Mouse (Mus musculus): Measurements from ENCODE around the gene Ifng.
"Not testable (repeated sequence)": the region's sequence is repeated elsewhere in the genome, so short reads cannot be mapped to it uniquely, and the experiment has no call there.

Gene Ifng

DNA sequence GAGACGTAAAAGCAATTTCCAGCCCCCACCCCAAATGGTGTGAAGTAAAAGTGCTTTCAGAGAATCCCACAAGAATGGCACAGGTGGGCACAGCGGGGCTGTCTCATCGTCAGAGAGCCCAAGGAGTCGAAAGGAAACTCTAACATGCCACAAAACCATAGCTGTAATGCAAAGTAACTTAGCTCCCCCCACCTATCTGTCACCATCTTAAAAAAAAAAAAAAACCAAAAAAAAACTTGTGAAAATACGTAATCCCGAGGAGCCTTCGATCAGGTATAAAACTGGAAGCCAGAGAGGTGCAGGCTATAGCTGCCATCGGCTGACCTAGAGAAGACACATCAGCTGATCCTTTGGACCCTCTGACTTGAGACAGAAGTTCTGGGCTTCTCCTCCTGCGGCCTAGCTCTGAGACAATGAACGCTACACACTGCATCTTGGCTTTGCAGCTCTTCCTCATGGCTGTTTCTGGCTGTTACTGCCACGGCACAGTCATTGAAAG is at the start of gene Ifng:
Gene Ifng, plus strand, starts transcription at position 305 of the 499 bp plus-strand sequence.
- in situ Hi-C loops (cut with MboI, MseI): no loop called here

GRCm38 (mm10) chr10:118399917-118400316 is 40.9 kb upstream of the Ifng start:
- in situ Hi-C loops (cut with MboI, MseI): no loop called here

GRCm38 (mm10) chr10:118406463-118407221 is 34.2 kb upstream of the Ifng start:
- in situ Hi-C loops (cut with MboI, MseI): no loop called here

DNA sequence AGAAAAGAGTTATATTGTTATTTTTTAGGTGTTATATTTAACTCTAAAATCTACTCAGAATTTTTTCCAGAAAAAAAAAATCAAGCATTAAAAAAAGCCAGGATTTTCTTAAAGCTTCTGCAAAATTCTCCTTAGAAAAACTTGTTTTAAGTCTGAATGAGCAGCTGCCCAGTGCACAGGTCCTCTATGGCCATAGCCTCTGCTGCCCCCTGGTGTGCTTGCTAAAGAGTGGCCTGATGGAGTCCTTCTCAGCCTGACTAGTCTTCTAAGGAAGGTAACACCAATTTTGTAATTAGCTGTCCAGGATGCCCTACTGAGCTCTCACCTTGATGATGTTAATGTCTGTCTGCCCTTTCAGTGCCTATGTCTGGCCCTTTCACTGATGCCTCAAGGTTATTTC is 29.5 kb upstream of the Ifng start:
- in situ Hi-C loops (cut with MboI, MseI): no loop called here

- in situ Hi-C loops (cut with MboI, MseI): no loop called here
Measured at GRCm38 (mm10) chr10:118412774-118413173, 28.1 kb upstream of the Ifng start.

- in situ Hi-C loops (cut with MboI, MseI): no loop called here
Measured at GRCm38 (mm10) chr10:118419000-118419425, 21.8 kb upstream of the Ifng start.

- in situ Hi-C loops (cut with MboI, MseI): no loop called here
Measured at GRCm38 (mm10) chr10:118420896-118421295, 19.9 kb upstream of the Ifng start.

- in situ Hi-C loops (cut with MboI, MseI): no loop called here
Measured at GRCm38 (mm10) chr10:118435501-118435900, 5.3 kb upstream of the Ifng start.

- in situ Hi-C loops (cut with MboI, MseI): no loop called here
Measured at GRCm38 (mm10) chr10:118441898-118442297, 1.1 kb downstream of the Ifng start.

DNA sequence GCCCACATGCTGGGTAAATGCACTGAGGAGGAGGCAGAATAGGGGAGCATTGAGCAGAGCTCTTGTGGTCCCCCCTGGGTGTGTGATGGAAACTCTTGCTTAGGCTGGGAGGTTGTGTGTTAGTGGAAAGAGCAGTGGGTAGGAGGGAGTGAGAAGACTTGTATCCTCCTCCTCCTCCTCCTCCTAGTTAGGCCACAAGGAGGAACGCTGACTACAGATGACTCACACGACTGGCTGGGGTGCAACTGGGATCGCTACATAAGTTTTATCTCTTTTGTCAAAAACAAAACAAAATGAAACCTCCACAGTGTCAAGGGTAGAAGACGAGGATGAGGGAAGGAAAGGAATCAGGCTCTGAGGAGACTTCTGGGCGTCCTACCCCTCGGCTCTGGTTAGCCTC is 2.2 kb downstream of the Ifng start:
- in situ Hi-C loops (cut with MboI, MseI): no loop called here

DNA sequence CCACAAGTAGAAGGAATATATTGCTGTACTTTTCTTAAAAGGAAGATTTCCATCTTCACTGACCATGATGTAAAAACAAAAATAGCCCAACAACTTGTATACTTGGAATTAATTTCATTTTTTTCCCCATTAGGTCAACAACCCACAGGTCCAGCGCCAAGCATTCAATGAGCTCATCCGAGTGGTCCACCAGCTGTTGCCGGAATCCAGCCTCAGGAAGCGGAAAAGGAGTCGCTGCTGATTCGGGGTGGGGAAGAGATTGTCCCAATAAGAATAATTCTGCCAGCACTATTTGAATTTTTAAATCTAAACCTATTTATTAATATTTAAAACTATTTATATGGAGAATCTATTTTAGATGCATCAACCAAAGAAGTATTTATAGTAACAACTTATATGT is 4.2 kb downstream of the Ifng start:
- in situ Hi-C loops (cut with MboI, MseI): no loop called here

DNA sequence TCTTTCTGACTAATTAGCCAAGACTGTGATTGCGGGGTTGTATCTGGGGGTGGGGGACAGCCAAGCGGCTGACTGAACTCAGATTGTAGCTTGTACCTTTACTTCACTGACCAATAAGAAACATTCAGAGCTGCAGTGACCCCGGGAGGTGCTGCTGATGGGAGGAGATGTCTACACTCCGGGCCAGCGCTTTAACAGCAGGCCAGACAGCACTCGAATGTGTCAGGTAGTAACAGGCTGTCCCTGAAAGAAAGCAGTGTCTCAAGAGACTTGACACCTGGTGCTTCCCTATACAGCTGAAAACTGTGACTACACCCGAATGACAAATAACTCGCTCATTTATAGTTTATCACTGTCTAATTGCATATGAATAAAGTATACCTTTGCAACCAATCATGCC is 4.7 kb downstream of the Ifng start:
- in situ Hi-C loops (cut with MboI, MseI): no loop called here

DNA sequence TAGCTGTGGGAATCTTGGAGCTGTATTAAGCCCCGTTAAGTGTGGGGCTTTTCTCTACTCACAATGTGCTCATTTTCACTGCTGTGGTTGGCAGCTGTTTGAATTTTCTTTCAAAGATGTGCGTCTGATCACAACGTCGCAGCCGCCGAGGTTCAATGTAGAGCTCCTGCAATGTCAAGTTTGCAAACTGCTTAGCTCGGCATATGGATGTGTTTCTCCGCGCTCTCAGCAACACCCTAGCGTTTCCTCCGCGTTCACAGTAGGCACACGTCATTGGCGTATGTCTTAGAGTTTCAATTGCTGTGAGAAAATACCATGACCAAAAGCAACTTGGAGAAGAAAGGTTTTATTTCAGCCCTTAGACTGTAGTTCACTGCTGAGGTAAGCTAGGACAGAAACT is 5.1 kb downstream of the Ifng start:
- in situ Hi-C loops (cut with MboI, MseI): no loop called here

- in situ Hi-C loops (cut with MboI, MseI): loop anchor here (5.0 kb wide), 1 partner anchor 56 kb away; no protein-coding TSS in a partner anchor
Measured at GRCm38 (mm10) chr10:118451747-118452146, 10.9 kb downstream of the Ifng start.

GRCm38 (mm10) chr10:118458729-118459128 is 17.9 kb downstream of the Ifng start:
- in situ Hi-C loops (cut with MboI, MseI): no loop called here

GRCm38 (mm10) chr10:118461126-118461767 is 20.4 kb downstream of the Ifng start:
- in situ Hi-C loops (cut with MboI, MseI): no loop called here

GRCm38 (mm10) chr10:118466481-118466880 is 25.6 kb downstream of the Ifng start:
- in situ Hi-C loops (cut with MboI, MseI): no loop called here

GRCm38 (mm10) chr10:118469047-118469446 is 28.2 kb downstream of the Ifng start:
- in situ Hi-C loops (cut with MboI, MseI): no loop called here

DNA sequence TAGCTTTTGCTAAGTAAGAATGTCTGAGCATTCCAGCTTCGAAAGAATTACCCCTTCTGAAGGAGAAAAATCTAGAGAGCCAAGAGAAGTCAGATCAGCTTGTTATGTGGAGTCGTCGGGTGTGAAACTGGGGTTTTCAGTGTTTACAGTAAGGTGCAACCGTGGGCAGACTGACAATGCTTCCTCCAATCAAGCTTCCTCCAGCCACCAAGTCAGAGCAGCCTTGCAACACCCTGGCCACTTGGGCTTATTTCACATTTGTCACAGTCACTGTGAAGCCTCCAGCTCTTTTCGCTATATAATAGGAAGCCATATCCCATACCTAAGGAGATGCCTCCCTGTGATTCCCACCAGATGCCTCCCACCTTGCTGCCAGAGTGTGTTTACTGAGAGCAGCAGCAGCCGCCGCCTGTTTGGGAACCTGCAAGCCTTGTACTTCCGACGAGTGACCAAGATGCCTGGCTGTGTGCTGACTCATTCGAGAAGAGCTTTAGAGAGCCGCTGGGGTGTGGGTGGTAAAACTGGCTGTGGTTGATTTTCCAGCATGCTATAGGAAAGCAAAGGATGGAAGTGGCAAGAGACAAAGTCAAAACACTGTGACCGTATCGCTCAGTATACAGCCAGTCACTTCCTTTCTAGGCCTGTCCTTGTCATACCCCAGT is 29.6 kb downstream of the Ifng start:
- in situ Hi-C loops (cut with MboI, MseI): no loop called here

GRCm38 (mm10) chr10:118472846-118473245 is 32.0 kb downstream of the Ifng start:
- in situ Hi-C loops (cut with MboI, MseI): not testable (repeated sequence)

DNA sequence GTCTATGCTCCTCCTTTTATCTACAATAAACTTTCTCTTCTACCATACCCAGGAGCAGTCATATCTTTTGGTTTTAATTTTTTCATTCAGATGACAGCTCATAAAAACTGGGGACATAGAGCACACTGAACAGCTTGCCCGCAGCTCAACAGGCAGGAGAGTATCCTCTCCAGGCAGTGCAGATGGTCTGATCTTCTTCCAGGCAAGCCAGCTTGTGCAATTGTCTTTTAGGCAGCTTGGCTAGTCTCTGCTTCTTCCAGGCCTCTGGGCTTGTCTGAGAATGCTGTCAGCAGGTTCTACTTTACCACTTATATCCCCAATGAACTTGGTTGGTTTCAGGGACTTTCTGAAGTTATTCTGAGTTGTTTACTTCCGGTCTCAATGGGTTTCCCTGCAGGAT is 35.9 kb downstream of the Ifng start:
- in situ Hi-C loops (cut with MboI, MseI): no loop called here

GRCm38 (mm10) chr10:118477297-118477696 is 36.5 kb downstream of the Ifng start:
- in situ Hi-C loops (cut with MboI, MseI): no loop called here

Measured in regulatory T cell (primary cell).